Mouse (Mus musculus) E14TG2a.4 (cell line): Measurements from ENCODE around the gene Ankrd54.

Source experiments
- CTCF ChIP-seq: conservative IDR thresholded peaks from 2 replicates; pipeline ENCODE4 v1.5.1; 2014; ENCODE audit warnings: low read length
- POU5F1 ChIP-seq: IDR thresholded peaks from 2 replicates; pipeline ENCODE4 v1.6.1; 2014; ENCODE audit warnings: low read length, borderline replicate concordance

GRCm38 (mm10) chr15:79110031-79110430 is 47.3 kb upstream of the Ankrd54 start:
- TF ChIP-seq CTCF (no peak), POU5F1 (no peak)
